Mouse (Mus musculus) hindbrain, embryonic 11.5 days (tissue): ENCODE measurements around the gene Icam2. TPM values are rescaled to one million over a fixed set of nuclear protein-coding genes. Genes with fewer than 3 reads are reported as not detected.

Experiments
- ATAC-seq: fragments of 200-750 bp; cut with Nextera tagmentation; 2 replicates; pipeline ENCODE4 v1.8.0; 2017; ENCODE audit warnings: mild to moderate bottlenecking, moderate TSS enrichment, moderate library complexity; ENCODE audit not compliant: low FRiP score
- DNase-seq: peaks from one replicate; pipeline ENCODE4 v3.0.0-alpha.2; 2015; ENCODE audit warnings: low spot score
- H3K27ac ChIP-seq: fragments of 300-500 bp; sonication (generic); 2 replicates; pipeline ENCODE4 v1.5.1; 2014; ENCODE audit warnings: mild to moderate bottlenecking, low read depth, low read length
- H3K27me3 ChIP-seq: fragments of 300-500 bp; sonication (generic); 2 replicates; pipeline ENCODE4 v1.6.1; 2014; ENCODE audit warnings: mild to moderate bottlenecking, low read length, moderate library complexity, mixed read lengths; ENCODE audit not compliant: control insufficient read depth, insufficient read depth
- H3K36me3 ChIP-seq: fragments of 300-500 bp; sonication (generic); 2 replicates; pipeline ENCODE4 v1.6.1; 2014; ENCODE audit warnings: mild to moderate bottlenecking, low read length, moderate library complexity, mixed read lengths; ENCODE audit not compliant: control insufficient read depth, insufficient read depth
- H3K4me1 ChIP-seq: fragments of 300-500 bp; sonication (generic); replicated peaks from 2 replicates; pipeline ENCODE4 v1.6.1; 2014; ENCODE audit warnings: low read length, mixed read lengths; ENCODE audit not compliant: control insufficient read depth, insufficient read depth
- H3K4me2 ChIP-seq: fragments of 300-500 bp; sonication (generic); replicated peaks from 2 replicates; pipeline ENCODE4 v1.6.1; 2014; ENCODE audit warnings: mild to moderate bottlenecking, low read depth, low read length
- H3K4me3 ChIP-seq: fragments of 300-500 bp; sonication (generic); 2 replicates; pipeline ENCODE4 v1.5.1; 2014; ENCODE audit warnings: low read depth, low read length
- H3K9ac ChIP-seq: fragments of 300-500 bp; sonication (generic); 2 replicates; pipeline ENCODE4 v1.6.1; 2014; ENCODE audit warnings: low read depth, low read length
- H3K9me3 ChIP-seq: fragments of 300-500 bp; sonication (generic); 2 replicates; pipeline ENCODE4 v1.6.1; 2016; ENCODE audit warnings: low read length; ENCODE audit not compliant: control insufficient read depth
- WGBS: fragments of 180-500 bp; shearing (Covaris S2); extraction: QIAGEN DNeasy Blood & Tissue Kit; methylation state at CpG from one replicate; pipeline ENCODE4 v1.1.7; 2014; 5-methylcytosine and 5-hydroxymethylcytosine counted together
- polyA plus RNA-seq: library from polyadenylated mRNA; unstranded; fragments of >200 nt; fragmentation: Nextera tagmentation; extraction: Ambion mirVana; gene quantifications from 2 replicates; pipeline ENCODE4 v1.2.1, GENCODE M21; 2014

Icam2 gene
- 17.0 and 19.1 TPM in 2 replicates for polyA plus RNA-seq

DNA sequence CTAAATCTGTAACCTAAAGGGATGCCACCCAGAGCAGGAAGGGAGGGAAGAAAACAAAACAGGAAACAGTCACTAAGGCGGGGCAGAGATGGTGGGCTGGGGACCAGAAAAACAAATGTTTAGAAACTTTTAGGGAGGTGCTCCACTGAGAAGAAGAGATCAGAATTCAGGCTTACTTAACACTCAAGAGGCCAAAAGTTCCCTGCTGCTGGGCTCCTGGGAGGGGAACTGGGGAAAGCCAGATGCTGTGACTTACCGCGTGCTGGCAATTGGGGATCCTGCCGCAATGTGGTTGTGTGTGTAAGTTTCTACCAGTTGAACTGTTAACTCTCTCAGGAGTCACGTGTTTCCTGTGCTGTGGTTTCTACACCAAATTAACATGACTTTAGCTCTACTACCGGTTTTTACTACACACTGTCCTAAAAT, at the start of gene Icam2:
Gene Icam2, minus strand, starts transcription at position 285 of the 426 bp plus-strand sequence.
- no peak within 1 kb of the TSS for H3K27ac ChIP-seq
- H3K4me1 ChIP-seq: no peaks in the 10 kb centered on the region
- WGBS: 89% methylated on average over 6 of the region's 6 CpGs
- no peaks in the 10 kb centered on the region for H3K9me3 ChIP-seq
- no peak within 1 kb of the TSS for H3K4me2 ChIP-seq
- no peaks in the 10 kb centered on the region for H3K27me3 ChIP-seq
- ATAC-seq (no peak), DNase-seq (no peak)
- no peak within 1 kb of the TSS for H3K4me3 ChIP-seq
- no peaks in the 10 kb centered on the region for H3K36me3 ChIP-seq
- no peak within 1 kb of the TSS for H3K9ac ChIP-seq

DNA sequence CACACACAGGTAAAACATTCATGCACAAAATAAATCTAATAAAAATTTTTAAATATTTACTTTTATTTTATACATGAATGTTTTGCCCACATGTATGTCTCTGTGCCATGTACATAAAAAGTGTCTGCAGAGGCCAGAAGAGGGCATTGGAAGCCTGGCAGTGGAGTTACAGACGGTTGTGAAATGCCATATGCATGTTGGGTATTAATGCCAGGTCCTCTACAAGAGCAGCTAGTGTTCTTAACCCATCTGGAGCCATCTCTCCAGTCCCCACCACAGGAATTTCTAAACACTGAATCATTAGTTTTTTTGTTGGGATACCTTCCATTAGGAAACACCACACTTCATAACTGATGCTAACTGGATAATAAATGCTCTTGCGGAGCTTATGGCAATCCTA, 49.7 kb upstream of the Icam2 start:
- 94% methylated on average over 2 of the region's 2 CpGs for WGBS
- ATAC-seq (no peak), DNase-seq (no peak)
- no peak overlapping the region for H3K4me2 ChIP-seq
- no peaks in the 10 kb centered on the region for H3K27me3 ChIP-seq
- no peak overlapping the region for H3K27ac ChIP-seq
- no peak overlapping the region for H3K9ac ChIP-seq
- H3K36me3 ChIP-seq: no peaks in the 10 kb centered on the region
- H3K4me3 ChIP-seq: no peak overlapping the region
- H3K9me3 ChIP-seq: no peaks in the 10 kb centered on the region
- no peaks in the 10 kb centered on the region for H3K4me1 ChIP-seq

DNA sequence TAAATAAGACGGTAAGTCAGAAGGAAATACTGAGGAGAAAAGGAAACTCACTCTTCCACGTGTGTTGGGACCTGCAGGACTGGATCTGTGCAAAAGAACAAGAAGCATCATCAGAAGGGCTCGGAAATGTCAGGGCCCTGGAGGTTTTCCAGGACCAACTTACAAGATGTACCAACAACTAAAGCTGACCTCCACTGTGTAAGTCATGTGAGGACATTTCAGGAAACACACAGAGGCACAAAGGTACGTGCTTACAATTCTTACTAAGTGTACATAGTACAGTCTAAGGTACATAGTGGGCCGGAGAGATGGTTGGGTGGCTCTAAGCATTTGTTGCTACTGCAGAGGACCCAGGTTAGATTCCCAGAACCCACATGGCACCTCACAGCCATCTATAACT, 49.2 kb upstream of the Icam2 start:
- no peaks in the 10 kb centered on the region for H3K36me3 ChIP-seq
- no peaks in the 10 kb centered on the region for H3K9me3 ChIP-seq
- H3K4me1 ChIP-seq: no peaks in the 10 kb centered on the region
- no peak overlapping the region for H3K4me2 ChIP-seq
- no peaks in the 10 kb centered on the region for H3K27me3 ChIP-seq
- no peak overlapping the region for H3K27ac ChIP-seq
- no peak for DNase-seq
- WGBS: 87% methylated on average over 5 of the region's 5 CpGs
- no peak for ATAC-seq
- no peak overlapping the region for H3K4me3 ChIP-seq
- H3K9ac ChIP-seq: no peak overlapping the region

DNA sequence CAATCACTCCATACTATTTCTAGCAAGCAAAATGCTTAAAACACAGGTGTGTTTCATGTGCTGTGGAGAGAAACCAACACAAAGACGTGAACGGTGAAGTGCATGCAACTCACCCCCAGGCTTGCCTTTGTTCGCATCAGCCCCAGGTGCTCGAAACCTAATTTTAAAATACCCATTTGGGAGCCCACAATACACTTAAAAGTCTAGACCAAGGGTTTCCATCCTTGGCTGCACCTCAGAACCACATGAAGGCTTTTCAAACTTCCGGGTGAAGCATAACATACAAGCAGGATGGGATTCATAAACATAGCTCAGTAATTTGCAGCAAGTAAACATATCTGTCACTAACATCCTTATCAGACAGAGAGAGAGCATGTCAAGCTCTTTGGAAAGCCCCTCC, 42.5 kb upstream of the Icam2 start:
- Histone ChIP-seq H3K4me2 (no peak overlapping the region), H3K9ac (no peak overlapping the region), H3K27me3 (no peaks in the 10 kb centered on the region), H3K36me3 (no peaks in the 10 kb centered on the region), H3K27ac (no peak overlapping the region), H3K9me3 (no peaks in the 10 kb centered on the region), H3K4me1 (no peaks in the 10 kb centered on the region), H3K4me3 (no peak overlapping the region)
- WGBS: 97% methylated on average over 5 of the region's 5 CpGs
- ATAC-seq (no peak), DNase-seq (no peak)

DNA sequence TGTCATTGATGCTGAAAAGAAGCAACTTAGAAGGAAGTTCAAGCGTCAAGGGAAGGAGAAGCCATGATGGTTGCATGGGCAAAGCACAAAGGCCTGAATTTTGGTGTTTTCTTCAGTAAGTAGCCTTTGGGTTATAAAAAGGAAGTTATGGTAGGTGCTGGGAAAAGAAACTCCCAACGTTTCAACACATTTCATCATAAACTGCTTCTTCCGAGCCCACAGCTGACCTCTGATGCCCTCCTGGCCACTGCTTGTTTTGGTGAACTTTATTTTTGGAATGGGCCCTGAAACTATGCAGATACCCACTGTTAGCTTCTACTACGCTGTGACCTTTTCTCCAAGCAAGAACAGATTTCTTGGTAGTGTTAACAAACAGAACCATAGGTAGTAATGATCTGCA, 41.8 kb upstream of the Icam2 start:
- no peak overlapping the region for H3K9ac ChIP-seq

DNA sequence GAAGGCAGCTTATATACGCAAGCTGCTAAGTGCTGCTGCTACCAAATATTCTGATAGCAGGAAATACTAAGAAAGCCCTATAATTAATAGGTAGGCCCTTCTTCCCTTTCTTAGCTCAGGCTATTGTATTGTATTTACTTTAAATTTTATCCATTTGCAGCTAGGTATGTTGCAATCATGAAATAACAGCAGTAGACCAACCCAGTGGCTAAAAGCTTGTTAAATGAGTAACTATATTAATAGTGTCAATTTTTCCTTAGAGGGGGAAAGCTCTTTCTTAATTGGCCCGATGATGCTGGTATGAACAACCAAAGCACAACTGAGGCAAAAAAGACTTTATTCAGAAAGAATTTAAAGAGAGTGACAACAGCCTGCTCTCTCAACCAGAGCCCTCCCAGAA, 40.7 kb upstream of the Icam2 start:
- DNase-seq: no peak
- no peaks in the 10 kb centered on the region for H3K36me3 ChIP-seq
- ATAC-seq: no peak
- H3K9ac ChIP-seq: no peak overlapping the region
- no peak overlapping the region for H3K4me3 ChIP-seq
- no peaks in the 10 kb centered on the region for H3K4me1 ChIP-seq
- H3K27ac ChIP-seq: no peak overlapping the region
- no peaks in the 10 kb centered on the region for H3K27me3 ChIP-seq
- no peak overlapping the region for H3K4me2 ChIP-seq
- no peaks in the 10 kb centered on the region for H3K9me3 ChIP-seq
- WGBS: 93% methylated on average over 2 of the region's 2 CpGs

More for the DNA sequence above, 41.8 kb upstream of the Icam2 start:
- no peak overlapping the region for H3K4me3 ChIP-seq
- ATAC-seq (no peak), DNase-seq (no peak)
- no peaks in the 10 kb centered on the region for H3K27me3 ChIP-seq
- no peaks in the 10 kb centered on the region for H3K9me3 ChIP-seq
- H3K36me3 ChIP-seq: no peaks in the 10 kb centered on the region
- H3K4me2 ChIP-seq: no peak overlapping the region
- no peak overlapping the region for H3K27ac ChIP-seq
- 82% methylated on average over 4 of the region's 4 CpGs for WGBS
- no peaks in the 10 kb centered on the region for H3K4me1 ChIP-seq

DNA sequence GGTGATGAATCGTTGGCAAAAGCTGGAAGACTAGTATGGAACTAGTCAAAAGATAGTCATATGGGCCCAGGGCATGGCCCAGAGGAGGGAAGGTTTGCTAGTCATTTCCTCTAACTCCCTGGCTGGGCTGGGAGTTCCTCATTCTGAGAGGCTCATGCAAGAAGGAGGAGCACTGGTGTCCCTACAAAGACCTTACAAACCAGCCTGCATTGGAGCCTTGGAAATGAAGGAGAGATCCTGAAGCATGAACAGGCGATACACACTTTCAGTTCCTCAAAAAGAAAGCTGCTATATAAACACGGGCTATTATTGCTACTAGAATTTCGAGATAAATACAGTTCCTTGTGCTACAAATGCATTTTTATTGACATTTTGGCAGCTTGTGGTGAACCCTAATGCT, 40.2 kb upstream of the Icam2 start:
- no peak for ATAC-seq

DNA sequence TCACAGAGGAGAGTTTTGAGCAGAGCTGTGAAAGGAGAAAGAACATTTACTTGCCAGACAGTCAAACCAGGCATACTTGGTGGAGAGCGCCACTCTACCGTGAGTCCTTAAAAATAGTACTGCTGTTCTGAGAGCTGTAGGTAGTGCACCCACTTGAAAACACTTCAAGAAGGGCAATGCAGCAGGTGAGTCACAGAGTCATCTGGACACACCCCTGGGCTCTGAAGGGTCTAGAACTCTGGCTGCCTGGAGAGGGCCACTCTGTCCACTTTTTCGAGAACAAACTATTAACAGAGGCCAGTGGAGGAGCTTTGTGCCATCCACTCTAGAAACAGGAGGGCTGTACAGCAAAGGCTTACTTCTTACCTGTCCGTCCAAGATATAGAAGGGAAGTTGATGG, 38.6 kb upstream of the Icam2 start:
- ATAC-seq (no peak), DNase-seq (no peak)
- H3K9me3 ChIP-seq: no peaks in the 10 kb centered on the region
- no peak overlapping the region for H3K9ac ChIP-seq
- no peaks in the 10 kb centered on the region for H3K27me3 ChIP-seq
- no peak overlapping the region for H3K4me2 ChIP-seq
- no peak overlapping the region for H3K27ac ChIP-seq
- H3K36me3 ChIP-seq: no peaks in the 10 kb centered on the region
- WGBS: 95% methylated on average over 4 of the region's 4 CpGs
- H3K4me3 ChIP-seq: no peak overlapping the region
- no peaks in the 10 kb centered on the region for H3K4me1 ChIP-seq

More for the DNA sequence above, 40.2 kb upstream of the Icam2 start:
- Histone ChIP-seq H3K9me3 (no peaks in the 10 kb centered on the region), H3K36me3 (no peaks in the 10 kb centered on the region), H3K9ac (no peak overlapping the region), H3K4me3 (no peak overlapping the region), H3K27ac (no peak overlapping the region), H3K27me3 (no peaks in the 10 kb centered on the region), H3K4me2 (no peak overlapping the region), H3K4me1 (no peaks in the 10 kb centered on the region)
- 89% methylated on average over 4 of the region's 4 CpGs for WGBS
- no peak for DNase-seq

DNA sequence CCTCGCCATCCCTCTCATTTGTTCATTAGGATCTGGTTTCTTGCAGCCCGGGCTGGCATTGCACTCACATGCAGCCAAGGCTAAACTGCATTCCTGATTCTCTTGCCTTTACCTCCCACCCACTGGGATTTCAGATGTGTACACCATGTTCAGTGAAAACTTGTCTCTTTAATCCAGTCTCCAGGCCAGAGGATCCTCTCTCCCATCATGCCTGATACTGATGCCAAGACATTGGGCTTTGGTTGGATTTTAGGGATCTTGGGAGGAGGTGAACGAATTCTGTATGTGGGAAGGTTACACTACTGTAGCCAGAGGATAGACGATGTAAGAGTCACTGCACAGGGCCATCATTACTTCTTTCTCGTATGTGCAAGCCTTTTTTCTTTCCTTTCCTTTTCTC, 37.3 kb upstream of the Icam2 start:
- no peaks in the 10 kb centered on the region for H3K27me3 ChIP-seq
- no peak for DNase-seq
- no peaks in the 10 kb centered on the region for H3K9me3 ChIP-seq
- no peak for ATAC-seq
- no peaks in the 10 kb centered on the region for H3K36me3 ChIP-seq
- H3K4me2 ChIP-seq: no peak overlapping the region
- H3K27ac ChIP-seq: no peak overlapping the region
- H3K4me3 ChIP-seq: no peak overlapping the region
- 90% methylated on average over 5 of the region's 5 CpGs for WGBS
- no peaks in the 10 kb centered on the region for H3K4me1 ChIP-seq
- no peak overlapping the region for H3K9ac ChIP-seq
